Mouse (Mus musculus) olfactory bulb, adult 2 months (tissue): Measurements from ENCODE around the gene Timeless.

Experiments used
- CTCF ChIP-seq: fragments of 200-500 bp; IDR thresholded peaks from 2 replicates; pipeline ENCODE4 v1.5.1; 2012; ENCODE audit warnings: low read depth, mild to moderate bottlenecking, low read length, moderate library complexity; ENCODE audit not compliant: insufficient read depth
- POLR2A ChIP-seq: fragments of 200-500 bp; IDR thresholded peaks from 2 replicates; pipeline ENCODE4 v1.6.1; 2012; ENCODE audit warnings: mild to moderate bottlenecking, low read depth, low read length, moderate library complexity; ENCODE audit not compliant: insufficient read depth

DNA sequence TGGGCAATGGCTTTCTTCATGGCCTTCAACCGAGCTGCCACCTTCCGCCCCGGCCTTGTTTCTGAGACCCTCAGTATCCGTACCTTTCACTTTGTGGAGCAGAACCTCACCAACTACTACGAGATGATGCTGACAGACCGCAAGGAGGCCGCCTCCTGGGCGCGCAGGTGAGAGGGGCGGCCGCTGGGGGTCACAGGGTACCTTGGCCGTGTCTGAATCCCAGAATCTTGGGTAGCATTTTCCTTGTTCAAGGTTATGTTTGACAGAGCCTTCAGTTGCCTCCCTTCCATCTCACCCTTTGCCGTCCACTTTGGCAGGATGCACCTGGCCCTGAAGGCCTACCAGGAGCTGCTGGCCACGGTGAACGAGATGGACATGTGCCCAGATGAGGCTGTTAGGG, 12.3 kb downstream of the Timeless start:
- no peak for TF ChIP-seq POLR2A
- TF ChIP-seq CTCF: no peak
